Mouse (Mus musculus) megakaryocyte, adult 5-6 weeks (primary cell): ENCODE measurements at regions not wholly inside any gene's neighbourhood (a gene's known extent, or its start where the extent isn't known, plus 50 kb on each side); places are given as distances from the start of the nearest gene placed in this dataset.

Experiments used
- ATAC-seq: 2 replicates; pipeline ENCODE4 v1.8.0; 2016; ENCODE audit warnings: mild to moderate bottlenecking, inconsistent platforms; ENCODE audit not compliant: poor library complexity, severe bottlenecking

DNA sequence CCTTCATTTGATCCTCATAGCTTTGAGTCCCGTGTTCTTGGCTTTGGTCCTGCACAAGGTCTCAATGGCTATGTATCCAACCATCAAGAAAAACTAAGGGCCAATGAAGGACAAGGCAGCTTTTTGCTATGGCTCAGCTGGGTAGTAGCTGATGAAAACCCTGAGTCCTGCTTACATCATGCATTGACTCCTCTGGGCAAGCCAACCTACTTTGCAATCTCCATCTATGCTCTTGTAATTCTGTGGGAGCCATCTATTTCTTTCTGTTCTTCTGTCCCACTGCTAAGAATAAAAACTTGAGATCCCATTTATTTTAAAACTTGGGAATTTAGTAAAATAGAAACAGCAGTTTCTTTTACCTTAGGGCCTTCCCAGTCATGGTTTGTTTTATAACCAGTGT, 391.0 kb upstream of the Lmcd1 start:
- ATAC-seq, result no peak

DNA sequence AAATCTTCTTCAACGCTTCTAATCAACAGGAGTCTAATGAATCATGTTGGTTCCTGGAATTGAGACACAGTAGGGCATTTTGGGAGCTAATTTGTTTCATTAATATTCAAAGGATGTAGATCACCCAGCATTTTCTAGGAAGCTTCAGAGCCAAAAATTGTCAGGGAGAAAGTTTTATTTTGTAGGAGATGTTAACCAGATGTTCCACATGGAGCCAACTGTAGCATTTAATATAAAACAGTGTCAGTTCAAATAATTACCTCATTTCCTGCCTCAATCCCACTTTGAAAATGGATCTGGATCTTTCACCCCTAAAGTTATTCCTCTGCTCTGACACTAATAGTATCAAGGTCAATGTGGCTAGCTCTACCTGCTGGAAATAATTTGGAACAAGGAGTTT, 389.6 kb upstream of the Lmcd1 start:
- ATAC-seq, result no peak

GRCm38 (mm10) chr6:111911997-111912396, 361.6 kb upstream of the Lmcd1 start:
- no peak for ATAC-seq

- no peak for ATAC-seq
Observed at GRCm38 (mm10) chr6:111913771-111914405, 359.7 kb upstream of the Lmcd1 start.

DNA sequence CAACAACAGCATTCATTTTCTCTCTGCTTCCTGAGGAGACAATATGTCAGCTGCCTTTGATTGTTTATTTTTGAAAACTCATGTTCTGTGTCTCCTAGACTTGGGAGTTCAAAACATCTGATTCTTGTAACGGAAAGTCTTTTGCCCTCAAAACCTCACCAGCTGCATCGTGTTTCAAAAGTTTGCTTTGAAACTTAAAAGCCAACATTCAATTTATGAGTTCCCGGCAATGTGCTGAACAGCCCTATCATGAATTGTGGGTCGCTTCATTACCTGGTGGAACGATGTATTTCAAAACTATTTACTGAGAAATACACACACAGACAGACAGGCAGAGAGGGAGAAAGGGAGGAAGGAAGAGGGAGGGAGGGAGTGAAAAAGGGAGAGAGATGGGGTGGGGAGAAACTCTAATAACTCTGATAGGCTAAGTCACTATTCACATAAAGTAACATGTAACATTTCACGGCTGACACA, 356.3 kb upstream of the Lmcd1 start:
- no peak for ATAC-seq

DNA sequence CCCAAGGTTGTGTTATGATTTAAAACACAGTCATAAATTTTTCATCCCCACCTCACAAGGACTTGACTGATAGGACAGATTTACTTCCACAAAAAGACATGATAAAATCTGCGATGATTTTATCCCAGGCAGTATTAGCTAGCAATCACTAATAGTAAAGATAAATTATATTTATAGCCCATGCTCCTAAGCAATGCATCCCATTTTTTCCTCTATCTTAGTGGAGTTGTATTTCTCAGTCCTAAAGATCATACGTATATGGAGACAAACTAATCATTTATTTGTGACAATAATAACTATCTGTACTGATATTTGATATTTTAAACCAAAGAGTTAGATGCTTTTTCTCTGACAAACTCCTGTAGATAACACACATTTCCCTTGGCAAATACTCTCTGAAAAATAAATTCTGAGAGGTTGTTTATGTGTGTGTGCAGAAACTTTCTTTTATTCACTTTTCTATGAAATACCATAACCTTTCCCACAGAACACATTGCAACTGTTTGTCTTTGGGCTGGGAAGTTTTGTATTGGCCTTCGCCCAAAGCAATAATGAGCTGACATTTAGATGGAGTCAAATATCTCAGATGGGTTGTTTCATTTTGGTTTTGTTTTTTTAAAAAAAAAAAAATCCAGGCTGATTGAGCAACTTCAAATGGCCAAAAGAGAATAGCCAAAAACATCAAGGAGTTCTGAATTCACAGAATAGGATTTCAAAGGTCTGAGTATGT, 355.5 kb upstream of the Lmcd1 start:
- ATAC-seq, result no peak

DNA sequence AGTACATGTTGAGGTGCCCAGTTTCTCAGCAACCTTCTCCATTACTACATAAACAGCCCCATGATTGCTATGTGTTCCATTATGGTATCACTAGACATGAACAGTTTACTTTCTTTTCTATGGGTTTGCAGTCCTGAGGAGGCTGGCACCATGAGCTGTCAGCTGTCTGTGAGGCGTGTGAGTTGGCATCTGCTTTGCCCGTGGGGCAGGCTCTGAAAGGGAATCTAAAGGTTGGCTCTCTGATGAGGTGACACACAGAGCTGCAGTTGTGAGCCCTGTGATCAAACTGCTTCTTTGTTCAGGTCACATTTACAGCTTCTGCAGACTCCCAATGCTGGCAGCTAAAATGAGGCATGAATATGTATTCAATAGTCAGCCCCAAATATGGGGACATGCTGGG, 341.0 kb upstream of the Lmcd1 start:
- ATAC-seq, result no peak

GRCm38 (mm10) chr6:111954401-111954800, 319.2 kb upstream of the Lmcd1 start:
- ATAC-seq, result no peak

- ATAC-seq, result no peak
Observed at GRCm38 (mm10) chr6:111965766-111966165, 307.8 kb upstream of the Lmcd1 start.

GRCm38 (mm10) chr6:111985452-111985851, 288.1 kb upstream of the Lmcd1 start:
- ATAC-seq, result no peak

DNA sequence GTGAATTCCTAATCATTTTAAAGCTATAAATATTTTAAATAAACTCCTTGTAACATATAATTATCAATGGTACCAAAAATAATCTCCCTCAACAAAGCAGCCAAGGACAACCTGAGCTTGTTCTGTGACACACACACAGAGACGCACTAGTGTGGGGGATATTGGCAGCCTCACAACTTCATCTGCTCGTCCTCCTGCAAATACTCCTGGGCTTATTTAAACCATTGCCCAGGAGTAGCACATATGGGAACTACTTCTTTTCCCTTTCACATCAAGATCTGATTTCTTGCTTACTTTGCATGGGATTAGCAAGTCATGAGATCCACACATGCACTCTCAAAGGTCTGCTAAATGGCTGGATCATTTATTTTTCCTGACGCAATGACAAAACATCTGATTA, 277.7 kb upstream of the Lmcd1 start:
- no peak for ATAC-seq

DNA sequence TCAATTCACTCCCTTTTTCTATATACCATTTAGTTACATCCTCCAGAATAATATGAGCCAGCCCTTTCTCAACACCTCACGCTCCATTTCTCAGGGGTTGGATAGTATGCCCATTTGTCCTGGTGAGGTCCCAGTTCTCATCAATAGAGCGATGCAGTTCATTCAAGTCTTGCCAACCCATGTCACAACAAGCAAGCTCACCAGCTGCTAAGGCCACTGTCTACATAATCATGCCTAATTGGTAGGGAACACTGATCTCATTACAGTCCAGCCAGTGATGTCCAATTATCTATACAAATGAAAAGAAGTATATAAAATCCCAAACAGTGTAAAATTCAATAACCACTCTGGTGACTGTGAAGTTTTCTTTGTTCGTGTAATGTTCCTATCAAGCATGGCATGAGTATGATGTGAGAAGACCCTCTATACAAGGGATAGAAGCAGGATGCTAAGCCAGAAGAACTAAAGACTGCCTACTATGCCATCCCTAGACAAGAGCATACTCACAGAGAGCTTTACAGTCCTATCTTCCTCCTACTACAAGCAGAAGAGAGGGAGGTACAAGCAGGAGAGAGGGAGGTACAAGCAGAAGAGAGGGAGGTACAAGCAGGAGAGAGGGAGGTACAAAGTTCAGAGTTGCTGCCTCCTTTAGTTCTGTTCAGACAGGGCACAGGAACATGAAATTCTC, 269.6 kb upstream of the Lmcd1 start:
- no peak for ATAC-seq

DNA sequence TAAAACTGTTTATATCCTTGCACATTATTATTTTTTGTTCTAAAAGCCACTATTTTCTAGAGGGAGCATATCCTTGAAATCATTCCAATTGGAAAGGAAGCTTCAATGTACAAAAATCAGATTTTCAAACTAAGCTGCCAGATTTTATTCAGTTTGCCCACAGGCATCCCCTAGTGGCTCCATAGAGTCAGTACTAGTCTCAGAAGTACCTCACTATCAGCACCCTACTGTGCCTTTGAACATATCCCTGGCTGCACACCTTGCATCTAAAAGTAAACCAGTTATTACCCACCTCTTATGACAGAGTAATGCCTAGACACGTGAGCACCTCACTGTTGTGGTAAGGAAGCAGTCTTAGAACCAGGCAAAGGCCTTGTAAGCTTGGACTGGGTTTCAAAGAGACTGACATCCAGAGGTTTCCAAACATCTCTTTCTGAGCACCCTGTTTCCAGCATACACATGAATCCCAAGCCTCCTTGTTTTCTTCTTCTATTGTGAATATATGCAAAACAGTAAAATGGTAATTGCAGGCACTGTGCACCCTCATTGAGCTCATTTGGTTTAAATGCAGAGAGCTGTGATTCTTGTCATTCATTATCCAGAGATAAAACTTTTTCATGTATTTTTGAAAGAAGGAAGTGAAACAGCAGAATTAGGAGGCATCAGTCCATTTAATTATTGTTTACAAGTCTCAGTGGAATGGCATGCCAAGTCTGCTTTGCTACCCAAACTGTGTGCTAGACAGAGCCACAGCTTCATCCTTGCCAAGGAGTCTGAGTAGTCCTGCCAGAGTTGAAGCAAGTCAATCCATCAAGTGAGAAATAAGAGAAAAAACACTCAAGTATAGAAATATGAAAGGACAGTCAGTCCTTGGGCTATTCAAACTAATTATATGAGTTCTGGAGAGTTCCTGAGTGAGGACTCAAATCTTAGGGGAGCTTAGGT, 247.0 kb upstream of the Lmcd1 start:
- ATAC-seq, result no peak

DNA sequence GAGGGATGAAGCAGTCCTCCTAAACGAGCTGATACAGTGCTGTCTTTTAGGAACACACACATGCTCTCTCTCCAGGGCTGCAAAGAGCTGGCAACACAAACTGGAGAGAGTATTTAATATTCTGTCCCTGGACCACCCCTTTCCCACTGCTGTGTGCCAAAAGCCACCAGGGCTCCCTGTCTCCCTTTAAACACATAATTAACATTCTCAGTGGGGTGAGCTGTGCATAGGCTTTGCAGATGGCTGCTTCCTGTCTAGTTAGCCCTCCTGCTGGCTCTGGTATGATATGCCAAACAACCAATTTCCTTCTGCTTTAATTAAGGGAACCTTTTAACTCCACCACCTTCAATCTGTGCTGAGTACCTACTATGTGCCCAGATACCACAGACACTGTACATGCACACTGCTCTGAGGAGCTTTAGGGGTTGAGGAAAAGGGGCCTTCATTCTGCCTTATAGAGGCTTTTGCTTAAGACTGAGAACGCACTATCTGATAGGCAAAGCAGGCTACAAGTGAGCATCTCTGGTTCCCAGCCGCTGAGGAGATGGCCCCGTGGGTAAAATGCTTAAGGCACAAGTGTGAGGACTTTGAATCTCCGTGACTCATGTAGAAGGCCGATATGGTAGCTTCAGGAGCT, 222.9 kb upstream of the Lmcd1 start:
- no peak for ATAC-seq

- ATAC-seq, result no peak
Observed at GRCm38 (mm10) chr6:112052193-112052592, 221.4 kb upstream of the Lmcd1 start.

DNA sequence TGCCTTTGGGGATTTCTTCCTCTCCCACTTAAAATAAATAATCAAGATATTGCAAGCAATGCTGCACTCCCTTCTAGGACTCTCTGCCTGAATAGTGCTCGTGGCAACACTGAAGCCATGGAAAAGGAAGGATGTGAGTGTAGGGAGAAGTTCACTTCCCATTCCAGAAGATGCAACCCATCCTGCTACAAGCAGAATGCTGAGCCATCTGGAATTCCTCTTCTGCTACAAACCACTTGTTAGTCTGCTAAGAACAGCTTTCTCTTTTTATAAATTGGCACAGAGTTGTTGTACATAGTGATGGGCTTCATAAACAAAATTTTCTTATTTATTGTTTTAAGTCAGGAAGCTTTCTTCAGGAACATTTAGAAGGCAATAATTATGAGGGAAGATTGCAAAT, 215.7 kb upstream of the Lmcd1 start:
- ATAC-seq, result no peak

GRCm38 (mm10) chr6:112062956-112063355, 210.6 kb upstream of the Lmcd1 start:
- no peak for ATAC-seq

- ATAC-seq, result no peak
Observed at GRCm38 (mm10) chr6:112090597-112090996, 183.0 kb upstream of the Lmcd1 start.

GRCm38 (mm10) chr6:112091125-112091763, 182.3 kb upstream of the Lmcd1 start:
- ATAC-seq, result no peak

- no peak for ATAC-seq
Observed at GRCm38 (mm10) chr6:112093300-112093699, 180.3 kb upstream of the Lmcd1 start.
